Mouse (Mus musculus): ENCODE results near the gene Hormad2.
A peak's percentile ranks its signal among the peaks of the same experiment; 100 is the strongest.

Gene Hormad2

DNA sequence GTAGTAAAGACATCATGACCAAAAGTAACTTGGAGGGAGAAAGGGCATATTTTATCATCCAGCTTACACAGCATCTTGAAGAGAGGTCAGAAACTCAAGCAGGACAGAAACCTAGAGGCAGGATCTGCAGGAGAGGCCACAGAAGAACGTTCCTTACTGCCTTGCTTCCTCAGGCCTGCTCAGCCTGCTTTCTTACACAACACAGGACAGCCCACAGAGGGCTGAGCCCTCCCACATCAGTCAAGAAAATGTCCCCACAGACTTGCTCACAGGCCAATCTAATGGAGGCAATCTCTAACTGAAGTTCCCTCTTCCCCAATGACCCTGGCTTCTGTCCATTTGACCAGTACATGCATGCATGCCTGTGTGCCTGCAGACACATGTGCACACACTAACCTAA, 1.4 kb upstream of the Hormad2 start:
- DNase-seq: peak; percentile 30

DNA sequence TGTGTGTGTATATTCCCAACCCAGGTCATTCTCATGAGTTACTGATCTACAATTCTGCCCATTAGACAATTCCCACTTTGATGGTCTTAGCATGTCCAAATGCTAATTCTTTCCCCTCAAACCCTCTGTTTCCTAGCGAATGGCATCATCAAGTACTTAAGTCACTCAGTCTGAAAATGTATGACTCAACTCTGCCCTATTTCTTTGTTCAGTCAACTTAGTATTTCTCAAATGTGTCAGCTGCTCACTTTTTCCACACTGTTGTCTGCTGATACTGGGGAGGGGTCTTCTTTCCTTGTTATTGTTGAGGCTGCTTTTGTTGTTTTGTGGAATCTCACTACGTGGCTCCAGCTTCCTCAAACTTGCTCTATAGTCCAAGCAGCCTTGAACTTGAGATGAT, 2.7 kb downstream of the Hormad2 start:
- no peak for DNase-seq

DNA sequence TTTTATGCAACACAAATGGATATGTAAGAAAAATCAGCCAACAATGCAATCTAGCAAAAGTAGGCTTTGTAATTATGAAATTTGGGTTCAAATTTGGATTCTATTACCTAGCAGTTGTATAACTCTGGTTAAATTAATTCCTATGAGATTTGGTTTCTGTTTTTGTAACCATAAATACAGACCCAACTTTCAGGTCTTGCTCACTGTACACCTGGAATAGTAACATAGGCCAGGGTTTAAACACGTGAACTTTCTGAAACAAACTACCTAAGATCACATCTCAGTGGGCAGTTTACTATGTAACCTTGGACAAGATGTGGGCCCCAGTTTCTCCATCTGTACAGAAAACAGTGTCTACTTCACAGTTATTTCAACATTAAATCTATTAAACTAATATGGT, 3.6 kb downstream of the Hormad2 start:
- DNase-seq: no peak

DNA sequence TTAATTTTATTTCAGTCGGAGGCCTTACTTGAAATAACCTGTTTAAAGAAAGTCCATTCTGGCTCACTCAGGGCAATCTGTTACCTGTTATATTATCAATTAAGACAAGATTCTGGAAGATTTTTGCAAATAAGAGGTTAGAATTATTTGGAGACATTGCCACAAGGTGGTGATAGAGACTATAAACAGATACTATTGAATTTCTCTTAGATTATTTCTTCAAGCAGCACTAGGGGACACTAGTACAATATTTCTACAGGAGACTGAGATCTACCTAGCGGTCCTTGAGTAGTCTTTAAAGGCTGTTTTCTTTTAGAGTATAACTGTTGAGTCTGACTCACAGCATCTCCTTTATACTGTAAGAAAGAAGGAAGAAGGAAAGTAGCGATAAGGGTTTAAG, 4.3 kb downstream of the Hormad2 start:
- DNase-seq: peak; percentile 40

DNA sequence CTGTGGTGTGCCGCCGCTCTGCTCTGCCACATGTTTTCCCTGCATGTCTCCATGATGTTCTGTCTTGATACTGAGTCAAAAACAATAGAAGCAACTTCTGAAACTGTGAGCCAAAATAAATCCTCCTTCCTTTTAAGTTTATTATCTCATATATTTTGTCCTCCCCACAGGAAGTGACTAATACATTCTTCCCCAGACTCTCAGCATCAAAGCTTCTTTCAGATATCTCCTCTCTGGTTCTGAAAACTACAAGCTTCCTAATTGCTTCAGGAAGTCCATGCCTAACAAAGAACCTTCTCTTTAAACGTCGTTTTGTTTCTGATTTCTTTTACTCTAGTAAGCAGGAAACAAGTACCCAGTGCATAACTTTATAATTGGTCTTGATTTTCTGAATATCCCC, 6.4 kb downstream of the Hormad2 start:
- DNase-seq: no peak

DNA sequence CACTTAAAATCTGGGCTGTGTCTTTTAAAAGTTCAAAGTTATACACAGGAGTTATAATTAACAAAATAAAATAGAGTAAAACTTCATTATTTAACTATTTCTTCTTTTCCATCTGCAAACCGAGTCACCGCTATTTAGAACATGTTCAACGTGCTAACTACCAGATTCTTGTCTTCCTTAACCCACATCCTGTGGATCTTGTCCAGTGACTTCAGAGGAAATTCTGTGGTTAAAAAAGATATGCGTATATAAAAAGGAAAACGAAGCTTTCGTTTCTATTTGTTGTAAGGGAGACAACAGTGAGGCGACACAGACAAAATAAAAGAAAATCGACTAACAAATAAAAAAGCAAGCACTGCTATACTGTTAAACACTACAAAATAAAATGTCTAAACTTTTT, 17.1 kb downstream of the Hormad2 start:
- no peak for DNase-seq

DNA sequence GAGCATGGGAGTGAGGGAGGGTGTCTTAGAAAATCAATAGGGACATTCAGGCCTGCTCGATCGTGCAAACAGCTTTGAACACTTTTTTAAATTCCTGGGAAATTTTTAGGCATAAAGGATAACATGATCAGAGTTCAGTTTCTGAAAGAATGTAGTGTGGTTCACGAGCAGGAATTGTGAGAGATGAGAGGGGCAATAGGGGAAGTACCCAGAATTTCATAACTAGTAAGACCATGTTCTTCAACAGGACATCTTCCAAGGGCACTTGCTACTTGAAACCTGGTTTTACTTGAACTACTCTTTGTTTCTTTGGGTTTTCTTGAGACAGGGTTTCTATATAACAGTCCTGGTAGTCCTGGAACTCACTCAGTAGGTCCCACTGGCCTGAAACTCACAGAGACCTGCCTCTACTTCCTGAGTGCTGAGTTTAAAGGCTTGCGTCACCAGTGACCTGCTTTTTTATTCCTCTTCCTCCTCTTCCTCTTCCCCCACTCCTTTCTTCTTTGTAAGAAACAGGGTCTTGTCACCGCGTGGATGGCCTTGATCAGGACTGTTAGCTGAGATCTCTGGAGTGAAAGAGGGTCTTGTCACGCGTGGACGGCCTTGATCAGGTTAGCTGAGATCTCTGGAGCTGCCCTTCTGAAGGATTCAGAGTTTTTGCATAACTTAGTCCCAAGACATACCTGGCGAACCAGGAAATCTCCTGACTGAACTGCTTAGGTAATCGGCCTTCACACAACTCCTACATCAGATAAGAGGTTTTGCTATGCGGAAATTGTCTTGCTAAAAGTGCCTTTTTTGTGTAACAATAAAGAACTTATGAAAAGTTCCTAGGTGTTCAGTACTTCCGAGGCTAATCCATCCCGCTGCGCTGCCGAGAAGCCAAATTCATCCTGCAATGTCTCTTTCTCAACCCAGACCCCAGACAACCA, 18.1 kb downstream of the Hormad2 start:
- no peak for DNase-seq

DNA sequence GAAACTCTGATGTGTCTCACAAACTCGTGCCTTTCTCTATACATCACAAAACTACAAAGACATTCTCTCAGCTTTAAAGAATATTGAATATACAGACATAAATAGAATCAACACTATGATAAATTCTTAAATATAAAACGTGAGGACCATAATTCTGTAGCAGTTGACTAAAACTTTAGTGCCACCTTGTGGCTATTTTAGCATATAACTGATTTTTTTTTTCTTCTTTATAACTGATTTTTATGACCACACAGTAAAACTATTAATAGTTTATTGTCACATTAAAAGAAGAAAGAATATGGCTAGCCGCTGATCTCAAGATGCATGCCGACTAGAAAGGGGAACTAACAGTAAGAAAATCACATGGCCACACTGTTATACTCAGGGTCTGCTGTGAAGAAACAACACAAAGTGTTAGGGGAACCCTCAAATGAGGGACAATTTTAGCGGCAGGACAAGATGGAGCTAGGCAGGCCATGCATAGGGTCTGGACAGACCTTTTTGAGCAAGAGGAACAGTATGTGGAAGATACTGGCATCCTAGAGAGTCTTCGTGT, 18.9 kb downstream of the Hormad2 start:
- DNase-seq: peak; percentile 3

DNA sequence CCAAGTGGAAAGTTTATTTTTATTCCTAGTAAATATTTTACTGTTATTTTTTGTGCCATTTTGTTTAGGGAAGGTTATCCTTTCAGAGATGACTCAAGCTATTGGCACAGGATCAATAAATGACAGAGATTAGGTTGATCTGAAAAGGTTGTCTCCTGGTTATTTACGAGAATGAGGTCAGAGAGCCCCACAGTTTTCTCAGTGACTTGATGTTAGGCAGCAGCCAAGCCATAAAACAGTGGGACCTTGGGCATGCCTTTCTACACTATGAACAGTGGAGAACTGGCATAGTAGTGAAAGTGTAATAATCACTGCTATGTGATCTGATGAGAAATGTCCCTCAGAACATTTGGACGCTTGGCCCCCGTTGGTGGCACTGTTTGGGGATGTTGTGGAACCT, 22.9 kb downstream of the Hormad2 start:
- no peak for DNase-seq

DNA sequence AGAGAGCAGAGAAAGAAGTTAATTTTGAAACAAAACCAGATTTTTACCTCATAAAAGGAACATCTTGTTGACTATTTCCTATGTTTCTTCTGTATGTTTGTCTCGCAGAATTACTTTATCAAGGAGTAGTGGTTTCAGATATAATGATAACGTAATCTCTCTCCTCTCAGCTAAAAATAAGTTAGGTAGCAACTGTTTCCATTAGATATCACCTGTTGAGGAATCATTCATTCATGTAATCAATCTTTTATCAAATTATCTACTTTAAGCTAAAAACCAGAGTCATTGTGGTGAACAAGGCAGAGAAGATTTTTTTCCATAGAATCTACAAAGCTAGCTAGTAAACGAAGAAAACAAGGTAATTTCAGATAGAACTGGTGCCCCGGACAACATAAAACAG, 28.6 kb downstream of the Hormad2 start:
- DNase-seq: no peak

DNA sequence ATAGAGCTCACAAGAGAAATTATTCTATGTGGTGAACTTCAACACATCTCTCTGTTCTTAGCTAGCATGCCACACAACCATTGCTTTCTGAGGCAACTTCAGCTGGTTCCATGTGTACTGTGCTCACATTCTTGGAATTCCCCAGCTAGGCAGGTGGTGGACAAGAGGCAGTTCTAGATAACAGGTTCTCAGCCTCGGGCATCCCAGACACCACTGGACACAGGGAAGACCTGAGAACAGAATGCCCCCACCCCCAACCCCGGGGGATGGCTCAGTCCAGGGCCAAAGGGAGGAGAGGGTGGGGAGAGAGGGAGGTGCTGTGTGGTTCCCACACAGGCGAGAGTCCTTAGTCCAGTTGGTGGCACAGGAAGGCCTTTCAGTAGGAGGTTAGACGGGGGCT, 36.6 kb downstream of the Hormad2 start:
- DNase-seq: no peak

DNA sequence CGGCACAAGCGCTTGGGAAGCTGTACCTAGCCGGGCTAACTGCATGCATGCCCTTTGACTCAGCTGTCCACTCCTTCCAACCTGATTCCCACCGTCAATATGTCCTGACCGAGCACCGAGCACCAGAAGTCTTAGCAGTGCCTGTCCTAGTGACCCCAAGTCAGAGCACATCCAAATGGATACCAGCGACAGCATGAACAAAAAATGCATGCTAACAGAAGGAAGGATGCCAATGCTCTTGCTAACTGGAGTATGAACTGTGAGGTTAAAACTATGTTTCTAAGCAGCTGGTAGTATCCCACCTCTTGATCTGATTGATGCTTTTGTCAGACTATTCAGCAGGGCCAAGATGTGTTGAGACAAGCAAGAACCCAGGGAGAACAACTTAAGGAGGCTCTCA, 37.5 kb downstream of the Hormad2 start:
- DNase-seq: no peak

DNA sequence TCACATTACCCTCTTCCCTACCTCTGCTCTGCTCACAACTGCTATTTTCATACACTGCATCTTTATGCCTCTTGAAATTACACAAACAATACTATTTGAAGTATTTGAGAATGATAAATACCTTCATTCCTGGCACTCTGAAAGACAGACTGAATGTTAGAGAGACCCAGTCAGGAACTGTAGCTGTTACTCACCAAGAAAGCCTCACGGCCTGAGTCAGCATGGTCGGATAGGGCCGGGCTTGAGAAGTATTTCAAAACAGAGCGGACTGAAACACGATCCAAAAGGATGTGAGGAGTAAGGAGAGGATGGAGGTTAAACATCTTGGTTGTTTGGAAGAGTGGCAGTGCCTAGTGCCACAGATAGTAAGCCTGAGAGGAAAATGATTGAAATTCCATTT, 39.7 kb downstream of the Hormad2 start:
- DNase-seq: no peak

DNA sequence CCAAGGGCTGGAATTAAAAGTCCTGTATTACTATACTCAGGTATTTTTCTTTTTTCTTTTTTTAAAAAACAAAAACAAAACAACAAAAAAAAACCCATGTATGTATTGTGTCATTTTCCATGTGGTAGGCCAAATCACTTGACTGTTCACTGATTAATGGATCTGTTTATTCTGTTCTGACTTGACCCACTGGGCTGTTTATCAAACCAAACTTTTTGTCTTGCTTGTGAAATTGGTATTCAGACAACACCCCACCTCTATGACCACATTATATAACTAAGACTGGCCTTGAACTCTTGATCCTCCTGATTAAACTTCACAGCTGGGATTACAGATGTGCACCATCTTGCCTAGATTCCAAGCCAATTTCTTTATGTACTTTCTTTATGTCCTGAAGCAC, 46.7 kb downstream of the Hormad2 start:
- no peak for DNase-seq

DNA sequence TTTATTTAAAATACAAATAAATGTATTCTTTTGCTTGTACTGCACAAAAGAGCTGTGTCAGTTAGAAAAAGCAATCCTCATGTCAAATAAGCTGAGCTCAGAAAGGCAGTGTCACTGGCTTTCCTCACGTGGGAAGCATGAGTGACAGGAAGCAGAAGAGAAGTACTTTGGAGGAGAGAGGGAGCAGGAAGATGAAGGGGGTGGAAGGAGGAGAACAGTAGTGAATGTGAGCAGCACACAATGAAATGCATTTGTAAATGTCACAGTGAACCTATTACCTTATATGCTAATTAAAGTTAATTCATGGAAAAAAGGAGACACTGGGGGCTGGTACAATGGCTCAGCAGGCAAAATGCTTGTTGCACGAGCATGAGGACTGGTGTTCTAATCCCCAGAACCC, 52.9 kb downstream of the Hormad2 start:
- DNase-seq: no peak

DNA sequence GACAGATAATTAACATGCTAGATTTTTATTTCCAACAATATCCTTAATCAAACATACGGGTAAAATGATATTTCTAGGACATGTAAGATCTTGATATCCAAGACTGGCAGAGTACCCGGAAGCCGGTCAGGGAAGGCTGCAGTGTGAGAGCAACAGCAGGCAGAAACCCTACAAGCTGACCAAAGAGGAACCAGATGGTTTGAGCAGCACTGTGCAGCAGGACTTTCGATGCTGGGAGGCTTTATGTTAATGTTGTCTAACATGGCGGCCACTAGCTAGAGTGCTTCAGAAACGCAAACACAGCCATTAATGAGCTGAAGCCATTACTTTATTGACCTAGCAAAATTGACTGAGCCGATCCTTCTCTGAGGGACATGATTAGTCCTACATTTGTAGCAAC, 58.6 kb downstream of the Hormad2 start:
- no peak for DNase-seq

DNA sequence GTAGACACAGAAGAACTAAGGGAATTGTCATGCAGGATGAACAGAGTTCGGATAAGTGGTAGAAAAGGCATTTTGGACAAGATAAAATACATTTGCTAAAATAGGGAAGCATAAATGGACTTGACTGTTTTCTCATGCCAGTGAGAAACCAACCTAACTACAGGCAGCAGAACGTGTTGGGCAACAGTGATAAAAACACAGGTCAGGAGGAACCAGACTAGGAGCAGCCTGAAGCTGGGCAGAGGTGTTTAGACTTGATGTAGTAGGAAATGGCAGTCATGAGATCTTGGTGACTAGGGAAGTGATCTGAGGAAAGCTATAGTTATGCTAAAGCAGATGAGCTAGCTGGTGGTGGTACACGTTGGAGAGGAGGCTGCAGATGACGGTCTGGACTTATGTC, 61.0 kb downstream of the Hormad2 start:
- DNase-seq: no peak

DNA sequence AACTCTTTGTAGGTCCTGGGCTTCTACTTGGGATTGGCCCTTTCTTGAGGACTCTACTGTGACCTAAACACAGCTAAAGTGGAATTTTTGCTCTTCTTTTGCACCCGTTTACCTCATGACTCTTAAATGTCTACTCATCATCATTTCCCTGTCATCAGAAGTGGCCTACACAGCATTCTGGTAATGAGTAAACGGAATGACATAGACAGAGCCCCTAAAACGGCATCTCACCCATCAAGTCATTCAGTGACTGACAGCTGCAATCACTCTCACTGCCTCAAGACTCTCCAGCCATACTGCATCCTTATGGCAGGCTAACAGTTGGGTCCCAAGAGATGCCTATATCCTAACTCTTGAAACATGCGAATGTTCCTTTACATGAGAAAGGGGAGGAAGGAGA, 74.5 kb downstream of the Hormad2 start:
- no peak for DNase-seq

DNA sequence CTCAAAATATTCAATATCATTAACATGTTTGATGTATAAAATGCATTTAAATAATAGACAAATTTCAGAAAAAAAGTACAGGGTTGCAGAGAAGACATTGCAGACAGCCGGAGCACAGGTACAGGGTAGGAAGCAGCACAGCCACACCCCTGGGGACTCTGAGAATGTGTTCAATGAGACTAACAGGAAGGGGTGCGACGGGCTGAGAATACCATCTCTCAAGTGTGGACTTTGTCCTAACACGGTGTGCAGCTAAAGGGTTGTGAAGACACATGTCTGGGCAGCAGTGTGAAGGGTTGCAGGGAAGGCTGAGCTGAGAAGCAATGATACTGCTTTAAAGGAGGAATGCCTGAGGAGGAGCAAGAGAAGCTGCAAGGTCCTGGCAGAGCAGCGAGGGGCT, 85.5 kb downstream of the Hormad2 start:
- no peak for DNase-seq

DNA sequence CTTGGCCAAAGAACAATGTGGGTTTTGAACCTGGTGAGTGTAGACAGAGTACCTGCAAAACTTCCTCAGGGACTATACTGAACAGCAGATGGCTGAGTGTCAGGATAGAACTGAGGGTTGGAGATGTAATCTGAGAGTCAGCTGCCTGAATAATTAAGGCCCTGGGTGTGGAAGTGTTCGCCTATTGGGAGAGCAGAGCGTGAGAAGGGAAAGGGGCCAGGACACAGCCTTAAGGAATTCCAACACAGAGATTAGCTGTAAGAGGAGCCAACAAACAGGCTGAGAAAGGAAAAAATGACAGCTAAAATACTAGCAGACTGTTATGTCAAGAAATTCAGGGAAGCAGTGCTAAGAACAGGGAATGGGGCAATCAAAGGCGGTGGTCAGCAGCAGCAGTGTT, 88.3 kb downstream of the Hormad2 start:
- DNase-seq: no peak

DNA sequence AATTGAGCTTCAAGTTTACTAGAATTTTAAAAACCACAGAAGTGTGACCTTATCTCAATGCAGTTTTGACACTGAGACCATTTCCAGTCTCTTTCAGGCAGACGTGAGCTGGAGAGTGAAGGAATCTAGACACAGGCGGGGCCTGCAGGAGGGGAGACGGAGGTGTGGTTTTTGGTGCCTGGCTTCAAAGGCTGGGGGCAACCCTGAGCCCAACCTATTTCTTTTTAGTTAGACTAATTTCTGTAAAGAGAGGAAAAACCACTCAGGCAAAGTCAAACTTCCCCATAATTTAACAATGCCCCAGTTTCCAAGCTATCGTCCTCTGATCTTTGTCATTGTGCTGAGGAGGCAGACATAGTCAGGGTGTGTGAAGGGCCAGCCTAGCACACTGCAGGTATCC, 97.0 kb downstream of the Hormad2 start:
- DNase-seq: no peak

DNA sequence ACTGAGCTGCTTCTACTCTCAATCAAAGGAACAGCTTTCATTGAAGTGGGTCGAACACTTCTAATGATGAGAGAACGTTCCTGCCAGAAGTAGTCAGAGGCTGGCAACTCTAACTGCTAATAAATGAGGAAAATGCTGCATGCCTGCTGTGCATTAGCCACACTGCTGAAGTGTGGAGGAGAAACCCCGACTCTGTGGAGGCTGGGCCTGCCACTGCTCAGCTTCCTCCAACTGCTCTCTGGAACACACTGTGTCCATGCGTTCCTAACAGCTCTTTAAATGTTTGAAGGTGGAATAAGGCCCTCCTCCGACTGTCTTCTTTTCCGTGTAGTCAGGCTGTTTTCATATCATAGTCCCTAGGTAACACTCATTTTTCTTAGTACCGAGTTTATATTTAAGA, 98.9 kb downstream of the Hormad2 start:
- DNase-seq: no peak

DNA sequence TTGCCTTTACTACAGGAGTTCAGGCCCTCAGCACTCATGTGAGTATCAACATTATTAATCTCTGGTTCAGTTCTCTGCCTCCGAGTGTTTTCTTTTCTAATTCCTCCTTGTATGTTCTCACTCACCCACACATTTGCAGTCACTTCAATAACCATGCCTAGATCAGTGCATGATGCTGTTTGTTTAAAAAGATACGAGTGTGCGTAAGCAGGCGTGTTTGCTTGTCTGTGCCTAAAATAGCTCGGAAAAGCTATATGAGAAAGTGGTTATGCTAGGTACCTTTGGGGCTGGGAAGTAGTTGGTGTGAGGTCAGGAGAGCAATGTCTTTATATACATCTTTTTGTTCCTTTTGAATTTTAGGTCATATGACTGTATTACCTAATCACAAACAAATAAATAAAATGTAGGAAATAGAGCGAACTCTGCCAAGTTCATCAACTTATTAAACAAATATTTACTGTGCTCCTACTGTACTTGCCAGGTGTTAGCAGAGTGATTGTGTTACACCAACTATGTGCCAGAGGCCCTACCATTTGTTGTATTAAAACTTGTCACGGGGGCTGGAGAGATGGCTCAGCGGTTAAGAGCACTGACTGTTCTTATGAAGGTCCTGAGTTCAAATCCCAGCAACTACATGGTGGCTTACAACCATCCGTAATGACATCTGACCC, 100.7 kb downstream of the Hormad2 start:
- DNase-seq: peak; percentile 16

DNA sequence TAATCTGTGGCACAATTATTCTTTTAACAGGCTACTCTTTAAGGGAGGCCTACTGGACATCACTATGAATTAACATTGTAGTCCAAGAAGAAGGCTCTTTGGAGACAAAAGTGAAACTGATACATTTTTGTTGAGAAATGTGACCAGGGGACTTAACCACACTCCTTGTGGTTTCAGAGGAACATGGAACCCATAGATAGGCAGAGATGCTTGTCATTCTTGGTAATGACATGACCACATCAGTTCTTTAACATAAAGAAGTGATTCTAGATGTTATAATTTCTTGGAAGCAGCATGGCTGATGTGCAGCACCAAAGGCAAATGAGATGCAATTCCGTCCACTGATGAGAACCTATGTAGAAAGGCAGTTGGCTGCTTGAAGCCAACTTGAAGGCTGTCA, 101.6 kb downstream of the Hormad2 start:
- DNase-seq: no peak

Data from lung, postnatal 36 days (tissue).